Mouse (Mus musculus) olfactory bulb, adult 2 months (tissue): ENCODE data around the gene Enah. TPM values are rescaled to one million over a fixed set of nuclear protein-coding genes. Genes with fewer than 3 reads are reported as not detected.

Experiments
- H3K27ac ChIP-seq: fragments of 200-500 bp; 2 replicates; pipeline ENCODE4 v1.5.1; 2012; ENCODE audit warnings: low read depth, low read length; ENCODE audit not compliant: insufficient read depth
- H3K4me1 ChIP-seq: fragments of 200-500 bp; 2 replicates; pipeline ENCODE4 v1.6.1; 2012; ENCODE audit warnings: low read length; ENCODE audit not compliant: control insufficient read depth, insufficient read depth
- H3K4me3 ChIP-seq: fragments of 200-500 bp; 2 replicates; pipeline ENCODE4 v1.5.1; 2012; ENCODE audit warnings: mild to moderate bottlenecking, low read depth, low read length, moderate library complexity; ENCODE audit not compliant: insufficient read depth
- CTCF ChIP-seq: fragments of 200-500 bp; IDR thresholded peaks from 2 replicates; pipeline ENCODE4 v1.5.1; 2012; ENCODE audit warnings: low read depth, mild to moderate bottlenecking, low read length, moderate library complexity; ENCODE audit not compliant: insufficient read depth
- POLR2A ChIP-seq: fragments of 200-500 bp; IDR thresholded peaks from 2 replicates; pipeline ENCODE4 v1.6.1; 2012; ENCODE audit warnings: mild to moderate bottlenecking, low read depth, low read length, moderate library complexity; ENCODE audit not compliant: insufficient read depth
- WGBS: fragments of 180-500 bp; shearing (Covaris S2); methylation state at CpG from one replicate; pipeline ENCODE4 v1.1.7; 2018; 5-methylcytosine and 5-hydroxymethylcytosine counted together
- polyA plus RNA-seq: library from polyadenylated mRNA; stranded (reverse); fragments of >200 nt; gene quantifications from 2 replicates; pipeline ENCODE4 v1.2.4, GENCODE M21; 2012; ENCODE audit warnings: low replicate concordance; ENCODE audit not compliant: missing spikeins, insufficient read depth, insufficient read length

Gene Enah
- polyA plus RNA-seq, 1 experiment, result 161 TPM

DNA sequence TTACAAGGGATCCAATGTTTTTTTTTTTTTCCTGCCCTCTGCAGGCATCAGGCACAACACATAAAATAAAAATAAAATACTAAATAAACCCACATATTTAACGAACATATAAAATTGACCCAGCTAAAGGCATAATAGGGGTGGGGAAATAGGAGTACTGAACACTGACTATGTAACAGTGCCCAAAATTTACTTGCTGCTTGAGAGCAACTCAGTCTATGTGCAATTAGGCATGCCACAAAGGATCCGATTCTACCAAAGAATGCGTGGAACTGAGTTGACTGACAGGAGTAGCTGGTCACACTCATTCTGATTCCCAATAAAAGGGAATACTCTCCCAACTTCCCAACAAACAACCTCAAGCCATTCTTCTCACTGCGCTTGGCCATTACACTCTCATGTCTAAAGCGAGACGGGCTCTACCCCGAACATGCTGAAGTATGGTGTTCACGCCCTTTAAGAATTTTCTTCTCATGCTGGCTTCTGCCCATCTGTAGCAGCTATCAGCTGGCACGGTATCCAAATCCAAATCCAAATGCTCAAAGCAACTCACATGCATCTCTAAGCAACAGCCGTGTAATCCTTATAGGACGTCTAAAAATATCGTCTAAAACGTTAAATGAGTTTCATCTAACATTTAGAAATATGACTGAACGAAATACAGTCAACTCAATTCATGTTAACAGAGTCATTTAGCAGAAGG, 39.6 kb downstream of the Enah start:
- Histone ChIP-seq H3K4me1 (peaks cover 4% of the 10 kb centered on the region; the same call in 1 of the 2 replicates), H3K4me3 (no peak overlapping the region), H3K27ac (no peak overlapping the region)
- 69% methylated on average over 14 of the region's 14 CpGs for WGBS
- no peak for TF ChIP-seq CTCF
- TF ChIP-seq POLR2A, result no peak

- Histone ChIP-seq H3K4me3 (no peak overlapping the region), H3K27ac (no peak overlapping the region), H3K4me1 (peaks cover 4% of the 10 kb centered on the region; the same call in 1 of the 2 replicates)
- no peak for TF ChIP-seq POLR2A
- no peak for TF ChIP-seq CTCF
- WGBS, result 54% methylated on average over 3 of the region's 3 CpGs
These were observed 44.3 kb downstream of the Enah start for GRCm38 (mm10) chr1:181975510-181975909.

- Histone ChIP-seq H3K4me1 (peaks cover 4% of the 10 kb centered on the region; the same call in 1 of the 2 replicates), H3K4me3 (no peak overlapping the region), H3K27ac (no peak overlapping the region)
- TF ChIP-seq CTCF (no peak), POLR2A (no peak)
These were observed 44.9 kb downstream of the Enah start for GRCm38 (mm10) chr1:181974897-181975296.

DNA sequence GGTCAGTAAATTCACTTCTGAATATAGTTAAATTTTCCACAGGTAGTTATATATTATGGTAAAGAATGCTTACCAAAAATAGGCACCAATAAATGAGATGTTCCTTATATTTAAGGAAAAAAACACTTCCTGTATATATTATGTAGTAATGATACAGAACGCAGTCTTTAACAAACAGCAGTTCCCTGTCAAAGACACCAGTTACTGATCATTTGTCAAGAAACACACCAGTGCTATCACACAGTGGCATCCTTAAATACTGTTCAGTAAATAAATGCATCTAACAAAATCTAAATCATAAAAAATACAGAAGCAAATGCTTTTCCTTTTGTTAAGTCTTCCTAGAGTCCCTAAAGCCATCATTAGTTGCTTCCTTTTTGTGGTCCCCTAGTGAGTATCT, 54.5 kb downstream of the Enah start:
- WGBS, result 83% methylated on average over 1 of the region's 1 CpGs
- H3K4me1 ChIP-seq, result 0 out of 2 replicates have a peak, but pooled peaks cover 2% of the 10 kb centered on the region
- no peak overlapping the region for H3K27ac ChIP-seq
- no peak overlapping the region for H3K4me3 ChIP-seq
- TF ChIP-seq POLR2A (no peak), CTCF (no peak)

GRCm38 (mm10) chr1:181963827-181964226, 56.0 kb downstream of the Enah start:
- no peak for TF ChIP-seq CTCF
- TF ChIP-seq POLR2A, result no peak
- Histone ChIP-seq H3K27ac (no peak overlapping the region), H3K4me3 (no peak overlapping the region), H3K4me1 (0 out of 2 replicates have a peak, but pooled peaks cover 2% of the 10 kb centered on the region)
- WGBS, result 88% methylated on average over 3 of the region's 3 CpGs

DNA sequence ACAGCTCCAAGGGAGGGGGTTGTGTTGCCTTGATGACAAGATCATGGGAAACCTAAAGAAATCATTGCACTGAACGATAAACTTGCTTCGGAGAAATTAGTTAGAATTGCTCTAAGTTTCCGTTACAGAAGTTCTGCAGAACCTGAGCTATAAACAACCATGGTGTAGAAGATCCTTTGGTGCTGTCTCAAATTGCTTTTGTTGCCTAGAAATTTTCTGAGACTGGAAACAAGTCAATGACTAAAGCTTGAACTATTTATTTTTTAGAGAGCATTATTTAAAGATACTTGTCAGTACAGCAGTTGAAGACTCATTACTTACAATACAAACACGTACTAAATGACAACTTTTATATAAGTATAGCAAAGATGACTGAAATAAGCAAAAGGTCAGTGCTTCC, 56.4 kb downstream of the Enah start:
- no peak overlapping the region for H3K27ac ChIP-seq
- no peak for TF ChIP-seq CTCF
- no peak for TF ChIP-seq POLR2A
- H3K4me1 ChIP-seq, result no peaks in the 10 kb centered on the region
- H3K4me3 ChIP-seq, result no peak overlapping the region
- WGBS, result 62% methylated on average over 4 of the region's 4 CpGs

DNA sequence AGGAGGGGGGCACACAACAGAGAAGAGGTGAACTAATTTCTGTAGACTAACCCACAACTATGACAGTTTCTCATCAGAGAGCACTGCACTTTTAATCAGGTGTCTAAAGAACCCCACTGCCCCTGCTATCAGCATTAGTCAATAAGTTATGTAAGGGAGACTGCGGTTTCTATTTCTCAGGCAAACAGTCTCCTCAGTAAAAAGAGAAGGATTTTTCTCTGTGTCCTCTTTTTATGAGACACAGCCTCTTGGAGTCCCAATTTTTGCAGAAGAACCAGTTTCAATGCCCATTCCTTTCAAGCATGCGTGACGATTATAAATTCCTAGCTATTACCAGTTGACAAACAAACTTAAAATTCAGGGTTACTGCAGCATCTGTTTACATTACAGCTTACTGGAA, 59.4 kb downstream of the Enah start:
- H3K27ac ChIP-seq, result no peak overlapping the region
- TF ChIP-seq POLR2A (no peak), CTCF (no peak)
- 63% methylated on average over 3 of the region's 3 CpGs for WGBS
- H3K4me1 ChIP-seq, result no peaks in the 10 kb centered on the region
- no peak overlapping the region for H3K4me3 ChIP-seq

DNA sequence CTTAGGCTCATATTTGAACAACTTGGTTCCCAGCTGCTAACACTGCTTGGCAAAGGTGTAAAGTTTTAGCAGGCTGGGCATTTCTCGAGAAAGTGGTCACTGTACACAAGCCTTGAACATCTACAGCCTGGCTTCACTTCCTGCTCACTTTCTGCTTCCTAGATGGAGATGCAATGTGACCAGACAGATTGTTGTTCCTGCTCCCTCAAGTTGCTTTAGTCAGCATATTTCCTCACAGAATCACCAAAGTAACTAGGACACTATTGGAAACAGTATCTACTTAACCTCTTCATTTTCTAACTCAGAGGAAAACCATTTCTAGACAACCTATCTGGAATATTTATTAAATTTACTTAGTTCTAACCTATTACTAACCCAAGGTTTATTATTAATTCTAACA, 61.4 kb downstream of the Enah start:
- TF ChIP-seq CTCF (no peak), POLR2A (no peak)
- 95% methylated on average over 1 of the region's 1 CpGs for WGBS
- no peak overlapping the region for H3K4me3 ChIP-seq
- H3K4me1 ChIP-seq, result no peaks in the 10 kb centered on the region
- no peak overlapping the region for H3K27ac ChIP-seq

DNA sequence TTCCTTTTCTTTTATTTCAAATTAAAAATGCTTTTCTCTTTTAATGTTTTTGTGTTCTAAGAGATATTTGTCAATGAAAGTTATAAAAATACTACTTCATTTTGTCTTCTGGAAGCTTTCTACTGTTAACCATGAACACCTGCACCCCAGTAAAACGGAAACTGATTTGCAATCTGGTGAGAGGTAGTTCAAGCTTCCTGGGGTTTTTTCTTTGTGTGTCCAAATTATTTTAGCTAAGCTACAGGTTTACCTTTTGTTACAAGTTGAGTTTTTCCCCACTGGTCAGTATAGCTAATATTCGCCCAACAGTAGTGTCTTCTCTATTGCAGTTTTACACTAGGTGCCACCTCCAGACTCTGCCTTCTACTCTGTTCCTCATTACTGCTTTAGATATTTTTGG, 62.1 kb downstream of the Enah start:
- no peaks in the 10 kb centered on the region for H3K4me1 ChIP-seq
- TF ChIP-seq POLR2A, result no peak
- TF ChIP-seq CTCF, result no peak
- no peak overlapping the region for H3K27ac ChIP-seq
- H3K4me3 ChIP-seq, result no peak overlapping the region
- 96% methylated on average over 2 of the region's 2 CpGs for WGBS

- H3K4me3 ChIP-seq, result no peak overlapping the region
- no peak overlapping the region for H3K27ac ChIP-seq
- TF ChIP-seq CTCF (no peak), POLR2A (no peak)
- no peaks in the 10 kb centered on the region; the same call in 1 of the 2 replicates for H3K4me1 ChIP-seq
These were observed 66.2 kb downstream of the Enah start for GRCm38 (mm10) chr1:181953547-181953946.
